Mouse (Mus musculus) CD4-positive, CD25-positive, alpha-beta regulatory T cell (primary cell): ENCODE data around the gene Thumpd1. TPM values are rescaled to one million over a fixed set of nuclear protein-coding genes. Genes with fewer than 3 reads are reported as not detected.

Source experiments
- polyA plus RNA-seq: library from polyadenylated mRNA; unstranded; fragments of 100-300 nt; shearing (Covaris generic); gene quantifications from one replicate; pipeline ENCODE4 v1.2.1, GENCODE M21; 2017

Thumpd1 gene
- polyA plus RNA-seq = 83.6 TPM

DNA sequence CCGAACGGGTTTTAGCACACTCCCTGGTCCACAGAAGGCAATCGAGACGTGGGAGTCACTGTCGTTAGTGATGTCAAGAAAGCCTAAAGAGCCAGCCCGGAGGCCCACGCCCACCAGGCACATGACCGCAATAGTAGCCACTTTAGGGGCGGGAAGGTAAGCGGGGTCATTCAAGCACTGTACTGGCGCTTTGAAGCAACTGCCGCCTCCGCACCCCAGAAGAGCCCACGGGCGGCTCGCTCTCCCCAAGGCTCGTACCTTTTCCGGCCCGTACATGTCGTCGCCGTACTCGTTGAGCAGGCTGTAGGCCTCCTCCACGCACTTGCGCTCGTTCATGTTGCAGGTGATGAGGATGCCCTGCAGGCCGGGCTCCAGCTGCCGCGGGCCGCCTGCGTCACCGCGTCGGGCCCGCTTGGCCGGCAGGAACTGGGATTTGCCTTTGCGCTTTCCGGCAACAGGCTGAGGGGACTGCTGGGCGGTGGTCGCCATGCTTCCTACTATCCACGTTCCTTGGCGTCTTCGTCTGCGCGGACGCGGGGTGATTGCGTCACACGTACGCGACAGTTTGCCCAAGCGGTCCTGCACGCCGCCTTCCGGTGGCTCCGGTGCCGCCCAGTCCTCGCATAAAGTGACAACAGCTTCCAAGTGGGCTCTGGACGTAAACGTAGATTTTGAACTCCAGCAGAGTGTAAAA, at the start of gene Thumpd1:
Thumpd1 (minus strand) TSS at position 546 of the 694 bp plus-strand sequence.

GRCm38 (mm10) chr7:119760527-119760951, 39.9 kb upstream of the Thumpd1 start, which contains the start of gene Acsm3:
Gene Acsm3, plus strand, starts transcription at chr7:119760923.

DNA sequence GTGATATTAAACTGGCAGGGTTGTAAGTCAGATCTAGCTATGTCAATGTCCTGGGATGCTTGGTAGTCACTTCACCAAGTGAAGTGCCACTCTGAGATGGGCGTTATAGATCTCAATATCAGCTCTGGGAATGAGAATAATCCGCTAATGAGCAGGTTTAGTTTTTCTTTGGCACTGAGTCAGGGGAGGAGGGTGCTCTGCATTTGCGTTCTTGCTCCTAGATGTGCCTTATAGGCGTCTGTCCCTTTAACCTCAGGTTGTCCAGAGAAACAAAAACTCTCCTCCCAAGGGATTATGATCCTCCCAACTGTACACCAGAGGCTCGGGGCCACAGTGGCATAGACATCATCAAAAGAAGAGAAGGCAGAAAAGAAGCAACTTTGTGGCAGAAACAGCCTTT, 30.9 kb downstream of the Thumpd1 start, which contains the start of gene Acsm4:
Acsm4 (plus strand) TSS at position 301 of the 400 bp plus-strand sequence.

Other genes starting within 250 kb of the Thumpd1 start
- gene Umod, start 241.5 kb downstream of the Thumpd1 start, polyA plus RNA-seq = not detected
- gene Acsm5, start 201.3 kb downstream of the Thumpd1 start, polyA plus RNA-seq = not detected
- gene Pdilt, start 197.3 kb downstream of the Thumpd1 start, polyA plus RNA-seq = not detected
- gene Acsm2, start 166.5 kb downstream of the Thumpd1 start, polyA plus RNA-seq = not detected
- not detected for gene Acsm1, start 113.8 kb downstream of the Thumpd1 start, polyA plus RNA-seq
- gene Acsm4, start 30.8 kb downstream of the Thumpd1 start, polyA plus RNA-seq = not detected
- gene Acsm3, start 40.1 kb upstream of the Thumpd1 start, polyA plus RNA-seq = 0.13 TPM
- gene Rexo5, start 73.2 kb upstream of the Thumpd1 start, polyA plus RNA-seq = 46.5 TPM
- gene Eri2, start 73.3 kb upstream of the Thumpd1 start, polyA plus RNA-seq = 11.5 TPM
- 18.5 TPM for gene Lyrm1, start 175.1 kb upstream of the Thumpd1 start, polyA plus RNA-seq
- 15.3 TPM for gene Dcun1d3, start 175.5 kb upstream of the Thumpd1 start, polyA plus RNA-seq